Mouse (Mus musculus): ENCODE measurements around the gene Nipsnap2.

- TF ChIP-seq CTCF (IDR thresholded peaks at IDR 0.05; ENCODE audit: low read depth) (no peak), EP300 (IDR thresholded peaks at IDR 0.05; ENCODE audit: low read depth) (no peak)
These were observed 55.3 kb downstream of the Nipsnap2 start for GRCm38 (mm10) chr5:129780131-129780530.

All from heart, postnatal 0 days (tissue).